Mouse (Mus musculus): Measurements from ENCODE around the gene Sema3f.

DNA sequence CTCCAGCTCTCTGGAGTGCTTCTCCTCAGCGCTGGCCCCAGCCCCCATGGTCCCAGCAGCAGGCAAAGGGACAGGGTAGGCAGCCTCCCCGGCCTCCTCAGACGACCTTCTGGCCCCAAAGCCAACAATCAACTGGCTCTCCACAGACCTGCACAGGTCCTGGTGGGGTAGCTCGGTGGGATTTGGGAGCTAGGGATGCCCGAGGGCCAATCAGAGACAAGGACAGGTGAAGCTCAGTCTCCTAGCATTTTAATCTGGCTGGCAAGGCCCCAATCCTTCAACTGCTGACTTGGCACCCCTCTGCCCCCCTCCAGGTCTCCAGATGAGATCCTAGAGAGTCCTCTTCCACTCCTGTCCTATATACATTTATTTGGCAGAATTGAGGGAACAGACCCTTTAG, 30.8 kb downstream of the Sema3f start, which contains the start of gene Gnat1:
- TF ChIP-seq CTCF (conservative IDR thresholded peaks at IDR 0.05; ENCODE audit: insufficient read depth, insufficient read length, low read depth, low read length): no peak
- TF ChIP-seq POLR2A (IDR thresholded peaks at IDR 0.05; ENCODE audit: low read depth, low read length): no peak
